Mouse (Mus musculus): ENCODE measurements around the gene Prg4. TPM values are rescaled to one million over a fixed set of nuclear protein-coding genes. Genes with fewer than 3 reads are reported as not detected.

The Prg4 gene
- 0.66 and 1.3 TPM in 2 replicates for polyA plus RNA-seq (2012; rRNA removed)

GRCm38 (mm10) chr1:150466132-150466531 is at the start of gene Prg4:
TSS of gene Prg4 (minus strand) at chr1:150466165.
- no peak for DNase-seq (ENCODE audit: low spot score)

- no peak for DNase-seq (ENCODE audit: low spot score)
Observed at GRCm38 (mm10) chr1:150513041-150513440, 47.1 kb upstream of the Prg4 start.

GRCm38 (mm10) chr1:150505794-150506193 is 39.8 kb upstream of the Prg4 start:
- no peak for DNase-seq (ENCODE audit: low spot score)

- no peak for DNase-seq (ENCODE audit: low spot score)
Observed at GRCm38 (mm10) chr1:150503321-150503720, 37.4 kb upstream of the Prg4 start.

GRCm38 (mm10) chr1:150498177-150498576 is 32.2 kb upstream of the Prg4 start:
- DNase-seq (ENCODE audit: low spot score), result no peak

GRCm38 (mm10) chr1:150497690-150498089 is 31.7 kb upstream of the Prg4 start:
- DNase-seq (ENCODE audit: low spot score), result no peak

GRCm38 (mm10) chr1:150496626-150497302 is 30.8 kb upstream of the Prg4 start:
- DNase-seq (ENCODE audit: low spot score), result no peak

- no peak for DNase-seq (ENCODE audit: low spot score)
Observed at GRCm38 (mm10) chr1:150489148-150489547, 23.2 kb upstream of the Prg4 start.

GRCm38 (mm10) chr1:150480674-150481073 is 14.7 kb upstream of the Prg4 start:
- DNase-seq (ENCODE audit: low spot score), result no peak

GRCm38 (mm10) chr1:150472525-150472924 is 6.6 kb upstream of the Prg4 start:
- DNase-seq (ENCODE audit: low spot score), result no peak

GRCm38 (mm10) chr1:150469992-150470391 is 4.0 kb upstream of the Prg4 start:
- no peak for DNase-seq (ENCODE audit: low spot score)

GRCm38 (mm10) chr1:150465364-150465763 is 601 bp downstream of the Prg4 start:
- no peak for DNase-seq (ENCODE audit: low spot score)

- no peak for DNase-seq (ENCODE audit: low spot score)
Observed at GRCm38 (mm10) chr1:150463691-150464090, 2.3 kb downstream of the Prg4 start.

GRCm38 (mm10) chr1:150463068-150463467 is 2.9 kb downstream of the Prg4 start:
- no peak for DNase-seq (ENCODE audit: low spot score)

- no peak for DNase-seq (ENCODE audit: low spot score)
Observed at GRCm38 (mm10) chr1:150460595-150460994, 5.4 kb downstream of the Prg4 start.

GRCm38 (mm10) chr1:150459599-150459998 is 6.4 kb downstream of the Prg4 start:
- no peak for DNase-seq (ENCODE audit: low spot score)

GRCm38 (mm10) chr1:150458977-150459376 is 7.0 kb downstream of the Prg4 start:
- no peak for DNase-seq (ENCODE audit: low spot score)

GRCm38 (mm10) chr1:150441731-150442130 is 24.2 kb downstream of the Prg4 start:
- no peak for DNase-seq (ENCODE audit: low spot score)

GRCm38 (mm10) chr1:150438641-150439040 is 27.3 kb downstream of the Prg4 start:
- no peak for DNase-seq (ENCODE audit: low spot score)

GRCm38 (mm10) chr1:150426216-150426615 is 39.7 kb downstream of the Prg4 start:
- DNase-seq (ENCODE audit: low spot score), result no peak

GRCm38 (mm10) chr1:150425665-150426064 is 40.3 kb downstream of the Prg4 start:
- DNase-seq (ENCODE audit: low spot score), result no peak

GRCm38 (mm10) chr1:150418426-150418825 is 47.5 kb downstream of the Prg4 start:
- DNase-seq (ENCODE audit: low spot score), result no peak

- DNase-seq (ENCODE audit: low spot score), result no peak
Observed at GRCm38 (mm10) chr1:150416006-150416405, 50.0 kb downstream of the Prg4 start.

- no peak for DNase-seq (ENCODE audit: low spot score)
Observed at GRCm38 (mm10) chr1:150409996-150410395, 56.0 kb downstream of the Prg4 start.

Measured in urinary bladder, adult 2 months (tissue).